Mouse (Mus musculus): ENCODE data around the gene Bmpr1b.

Gene Bmpr1b

GRCm38 (mm10) chr3:142040345-142040744 lies 128.9 kb downstream of the Bmpr1b start:
- DNase-seq (ENCODE audit: low read depth, low spot score): no peak
- Histone ChIP-seq H3K27me3 (ENCODE audit: control insufficient read depth, insufficient read depth, low read length, poor library complexity, severe bottlenecking) (no peaks in the 10 kb centered on the region), H3K36me3 (ENCODE audit: control insufficient read depth, insufficient read depth, low read length, poor library complexity, severe bottlenecking) (no peaks in the 10 kb centered on the region)

GRCm38 (mm10) chr3:142034160-142034559 lies 135.1 kb downstream of the Bmpr1b start:
- H3K27me3 ChIP-seq (ENCODE audit: control insufficient read depth, insufficient read depth, low read length, poor library complexity, severe bottlenecking): no peaks in the 10 kb centered on the region
- H3K36me3 ChIP-seq (ENCODE audit: control insufficient read depth, insufficient read depth, low read length, poor library complexity, severe bottlenecking): no peaks in the 10 kb centered on the region
- DNase-seq (ENCODE audit: low read depth, low spot score): no peak

- no peaks in the 10 kb centered on the region; the same call in 1 of the 2 replicates for H3K27me3 ChIP-seq (ENCODE audit: control insufficient read depth, insufficient read depth, low read length, poor library complexity, severe bottlenecking)
- no peak for DNase-seq (ENCODE audit: low read depth, low spot score)
- no peaks in the 10 kb centered on the region for H3K36me3 ChIP-seq (ENCODE audit: control insufficient read depth, insufficient read depth, low read length, poor library complexity, severe bottlenecking)
Observed at GRCm38 (mm10) chr3:142019716-142020115, 149.5 kb downstream of the Bmpr1b start.

GRCm38 (mm10) chr3:141984548-141984947 lies 184.7 kb downstream of the Bmpr1b start:
- no peaks in the 10 kb centered on the region for H3K36me3 ChIP-seq (ENCODE audit: control insufficient read depth, insufficient read depth, low read length, poor library complexity, severe bottlenecking)
- no peak for DNase-seq (ENCODE audit: low read depth, low spot score)
- no peaks in the 10 kb centered on the region for H3K27me3 ChIP-seq (ENCODE audit: control insufficient read depth, insufficient read depth, low read length, poor library complexity, severe bottlenecking)

- Histone ChIP-seq H3K36me3 (ENCODE audit: control insufficient read depth, insufficient read depth, low read length, poor library complexity, severe bottlenecking) (no peaks in the 10 kb centered on the region), H3K27me3 (ENCODE audit: control insufficient read depth, insufficient read depth, low read length, poor library complexity, severe bottlenecking) (no peaks in the 10 kb centered on the region)
- no peak for DNase-seq (ENCODE audit: low read depth, low spot score)
Observed at GRCm38 (mm10) chr3:141981613-141982432, 187.4 kb downstream of the Bmpr1b start.

GRCm38 (mm10) chr3:141966244-141966643 lies 203.0 kb downstream of the Bmpr1b start:
- Histone ChIP-seq H3K27me3 (ENCODE audit: control insufficient read depth, insufficient read depth, low read length, poor library complexity, severe bottlenecking) (no peaks in the 10 kb centered on the region), H3K36me3 (ENCODE audit: control insufficient read depth, insufficient read depth, low read length, poor library complexity, severe bottlenecking) (no peaks in the 10 kb centered on the region)
- no peak for DNase-seq (ENCODE audit: low read depth, low spot score)

GRCm38 (mm10) chr3:141952931-141953330 lies 216.3 kb downstream of the Bmpr1b start:
- H3K36me3 ChIP-seq (ENCODE audit: control insufficient read depth, insufficient read depth, low read length, poor library complexity, severe bottlenecking): no peaks in the 10 kb centered on the region
- no peak for DNase-seq (ENCODE audit: low read depth, low spot score)
- no peaks in the 10 kb centered on the region for H3K27me3 ChIP-seq (ENCODE audit: control insufficient read depth, insufficient read depth, low read length, poor library complexity, severe bottlenecking)

GRCm38 (mm10) chr3:141950642-141951041 lies 218.6 kb downstream of the Bmpr1b start:
- DNase-seq (ENCODE audit: low read depth, low spot score): no peak
- H3K36me3 ChIP-seq (ENCODE audit: control insufficient read depth, insufficient read depth, low read length, poor library complexity, severe bottlenecking): no peaks in the 10 kb centered on the region
- H3K27me3 ChIP-seq (ENCODE audit: control insufficient read depth, insufficient read depth, low read length, poor library complexity, severe bottlenecking): no peaks in the 10 kb centered on the region

GRCm38 (mm10) chr3:141948506-141948905 lies 220.7 kb downstream of the Bmpr1b start:
- no peak for DNase-seq (ENCODE audit: low read depth, low spot score)
- Histone ChIP-seq H3K27me3 (ENCODE audit: control insufficient read depth, insufficient read depth, low read length, poor library complexity, severe bottlenecking) (no peaks in the 10 kb centered on the region), H3K36me3 (ENCODE audit: control insufficient read depth, insufficient read depth, low read length, poor library complexity, severe bottlenecking) (no peaks in the 10 kb centered on the region)

GRCm38 (mm10) chr3:141948096-141948495 lies 221.1 kb downstream of the Bmpr1b start:
- Histone ChIP-seq H3K27me3 (ENCODE audit: control insufficient read depth, insufficient read depth, low read length, poor library complexity, severe bottlenecking) (no peaks in the 10 kb centered on the region), H3K36me3 (ENCODE audit: control insufficient read depth, insufficient read depth, low read length, poor library complexity, severe bottlenecking) (no peaks in the 10 kb centered on the region)
- DNase-seq (ENCODE audit: low read depth, low spot score): no peak

- DNase-seq (ENCODE audit: low read depth, low spot score): no peak
- H3K36me3 ChIP-seq (ENCODE audit: control insufficient read depth, insufficient read depth, low read length, poor library complexity, severe bottlenecking): no peaks in the 10 kb centered on the region
- H3K27me3 ChIP-seq (ENCODE audit: control insufficient read depth, insufficient read depth, low read length, poor library complexity, severe bottlenecking): no peaks in the 10 kb centered on the region
Observed at GRCm38 (mm10) chr3:141946846-141947245, 222.4 kb downstream of the Bmpr1b start.

GRCm38 (mm10) chr3:141943317-141943742 lies 225.9 kb downstream of the Bmpr1b start:
- no peak for DNase-seq (ENCODE audit: low read depth, low spot score)
- Histone ChIP-seq H3K36me3 (ENCODE audit: control insufficient read depth, insufficient read depth, low read length, poor library complexity, severe bottlenecking) (no peaks in the 10 kb centered on the region), H3K27me3 (ENCODE audit: control insufficient read depth, insufficient read depth, low read length, poor library complexity, severe bottlenecking) (no peaks in the 10 kb centered on the region)

GRCm38 (mm10) chr3:141940207-141940606 lies 229.0 kb downstream of the Bmpr1b start:
- Histone ChIP-seq H3K36me3 (ENCODE audit: control insufficient read depth, insufficient read depth, low read length, poor library complexity, severe bottlenecking) (no peaks in the 10 kb centered on the region), H3K27me3 (ENCODE audit: control insufficient read depth, insufficient read depth, low read length, poor library complexity, severe bottlenecking) (no peaks in the 10 kb centered on the region)
- no peak for DNase-seq (ENCODE audit: low read depth, low spot score)

GRCm38 (mm10) chr3:141936594-141937272 lies 232.5 kb downstream of the Bmpr1b start:
- Histone ChIP-seq H3K27me3 (ENCODE audit: control insufficient read depth, insufficient read depth, low read length, poor library complexity, severe bottlenecking) (no peaks in the 10 kb centered on the region), H3K36me3 (ENCODE audit: control insufficient read depth, insufficient read depth, low read length, poor library complexity, severe bottlenecking) (no peaks in the 10 kb centered on the region)
- DNase-seq (ENCODE audit: low read depth, low spot score): no peak

GRCm38 (mm10) chr3:141932956-141933355 lies 236.3 kb downstream of the Bmpr1b start:
- Histone ChIP-seq H3K27me3 (ENCODE audit: control insufficient read depth, insufficient read depth, low read length, poor library complexity, severe bottlenecking) (no peaks in the 10 kb centered on the region), H3K36me3 (ENCODE audit: control insufficient read depth, insufficient read depth, low read length, poor library complexity, severe bottlenecking) (no peaks in the 10 kb centered on the region)
- no peak for DNase-seq (ENCODE audit: low read depth, low spot score)
